Mouse (Mus musculus): ENCODE data around the gene Pgrmc1. TPM values are rescaled to one million over a fixed set of nuclear protein-coding genes. Genes with fewer than 3 reads are reported as not detected.

Gene Pgrmc1
- polyA plus RNA-seq, 1 experiment from 2014 or later, result 230 TPM

DNA sequence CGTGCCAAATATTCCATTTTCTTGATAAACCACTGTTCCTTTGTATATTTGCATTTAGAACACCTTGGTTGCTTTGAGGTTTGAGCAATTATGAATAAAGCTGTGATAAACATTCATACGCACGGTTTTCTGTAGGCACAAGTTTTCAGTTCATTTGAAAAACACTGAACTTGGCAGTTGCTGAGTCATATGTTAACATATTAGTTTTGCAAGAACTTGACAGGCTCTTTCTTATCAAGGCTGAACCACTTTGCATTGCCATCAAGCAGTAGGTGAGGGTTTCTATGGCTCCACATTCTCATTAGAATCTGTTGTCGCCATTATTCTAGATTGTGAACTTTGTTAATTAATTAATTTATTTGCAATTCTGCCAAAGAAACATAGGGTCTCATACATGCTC is 37.8 kb upstream of the Pgrmc1 start:
- no peak for ATAC-seq
- TF ChIP-seq CTCF (IDR thresholded peaks at IDR 0.05; ENCODE audit: low read depth), result no peak
- Histone ChIP-seq H3K4me3 (ENCODE audit: low read depth, low read length) (no peak overlapping the region), H3K27ac (ENCODE audit: low read depth, low read length) (no peak overlapping the region), H3K36me3 (ENCODE audit: control insufficient read depth, insufficient read depth) (no peaks in the 10 kb centered on the region), H3K4me1 (replicated peaks; ENCODE audit: control insufficient read depth, insufficient read depth, low read length) (no peaks in the 10 kb centered on the region), H3K9ac (ENCODE audit: low read depth, low read length) (no peak overlapping the region), H3K9me3 (ENCODE audit: control insufficient read depth) (no peaks in the 10 kb centered on the region), H3K4me2 (replicated peaks; ENCODE audit: low read depth) (no peak overlapping the region), H3K27me3 (replicated peaks; ENCODE audit: control insufficient read depth, insufficient read depth, low read length) (no peaks in the 10 kb centered on the region)
- 69% methylated on average over 4 of the region's 4 CpGs for WGBS

DNA sequence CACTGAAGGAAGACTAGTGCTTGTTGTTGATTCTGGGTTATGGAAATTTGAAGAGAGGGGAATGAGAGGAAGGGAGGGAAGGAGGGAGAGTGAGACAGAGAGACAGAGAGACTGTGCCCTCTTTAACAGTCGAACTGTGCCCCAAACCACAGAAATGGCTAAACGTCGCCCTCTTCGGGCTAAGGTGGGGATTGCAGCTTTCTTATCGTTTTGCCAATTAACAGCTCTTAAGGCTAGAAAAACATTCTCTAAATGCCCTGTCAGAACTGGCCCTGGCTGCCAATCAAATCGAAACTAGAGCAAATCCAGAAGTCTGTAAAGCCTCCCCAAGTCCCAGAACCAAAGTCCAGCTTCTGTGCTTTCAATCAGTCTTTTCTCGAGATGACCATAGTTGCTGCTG is 36.4 kb upstream of the Pgrmc1 start:
- Histone ChIP-seq H3K4me1 (replicated peaks; ENCODE audit: control insufficient read depth, insufficient read depth, low read length) (no peaks in the 10 kb centered on the region), H3K9ac (ENCODE audit: low read depth, low read length) (no peak overlapping the region), H3K4me3 (ENCODE audit: low read depth, low read length) (no peak overlapping the region), H3K36me3 (ENCODE audit: control insufficient read depth, insufficient read depth) (no peaks in the 10 kb centered on the region), H3K9me3 (ENCODE audit: control insufficient read depth) (no peaks in the 10 kb centered on the region), H3K27ac (ENCODE audit: low read depth, low read length) (no peak overlapping the region), H3K27me3 (replicated peaks; ENCODE audit: control insufficient read depth, insufficient read depth, low read length) (no peaks in the 10 kb centered on the region), H3K4me2 (replicated peaks; ENCODE audit: low read depth) (peak overlapping the region; percentile 24; the same call in 1 of the 2 replicates)
- no peak for ATAC-seq
- 19% methylated on average over 7 of the region's 7 CpGs for WGBS
- TF ChIP-seq CTCF (IDR thresholded peaks at IDR 0.05; ENCODE audit: low read depth), result peak; percentile 82

DNA sequence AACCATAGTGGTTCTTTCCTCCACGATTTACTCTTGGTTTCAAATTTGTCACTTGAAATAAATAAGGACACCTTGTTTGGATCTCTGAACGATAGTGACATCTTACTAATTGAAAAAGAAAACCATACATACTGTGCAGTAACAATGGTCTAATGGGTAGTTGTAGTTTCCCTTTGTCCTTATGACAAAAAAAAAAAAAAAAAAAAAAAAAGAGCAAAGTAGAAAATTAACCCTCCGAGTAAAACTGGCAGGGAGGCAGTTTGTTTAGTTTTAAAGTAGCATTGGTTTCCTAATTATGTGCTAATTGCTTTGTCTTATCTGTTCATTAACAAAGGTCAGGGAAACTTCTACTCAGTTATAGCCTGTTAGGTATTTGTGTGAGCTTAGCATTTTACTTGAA is 35.9 kb upstream of the Pgrmc1 start:
- no peaks in the 10 kb centered on the region for H3K36me3 ChIP-seq (ENCODE audit: control insufficient read depth, insufficient read depth)
- no peak overlapping the region for H3K9ac ChIP-seq (ENCODE audit: low read depth, low read length)
- ATAC-seq, result no peak
- no peak for TF ChIP-seq CTCF (IDR thresholded peaks at IDR 0.05; ENCODE audit: low read depth)
- H3K27me3 ChIP-seq (replicated peaks; ENCODE audit: control insufficient read depth, insufficient read depth, low read length), result no peaks in the 10 kb centered on the region
- H3K4me1 ChIP-seq (replicated peaks; ENCODE audit: control insufficient read depth, insufficient read depth, low read length), result no peaks in the 10 kb centered on the region
- H3K27ac ChIP-seq (ENCODE audit: low read depth, low read length), result no peak overlapping the region
- no peak overlapping the region for H3K4me3 ChIP-seq (ENCODE audit: low read depth, low read length)
- H3K4me2 ChIP-seq (replicated peaks; ENCODE audit: low read depth), result peak overlapping the region; percentile 24; the same call in 1 of the 2 replicates
- no peaks in the 10 kb centered on the region for H3K9me3 ChIP-seq (ENCODE audit: control insufficient read depth)
- 28% methylated on average over 3 of the region's 3 CpGs for WGBS

DNA sequence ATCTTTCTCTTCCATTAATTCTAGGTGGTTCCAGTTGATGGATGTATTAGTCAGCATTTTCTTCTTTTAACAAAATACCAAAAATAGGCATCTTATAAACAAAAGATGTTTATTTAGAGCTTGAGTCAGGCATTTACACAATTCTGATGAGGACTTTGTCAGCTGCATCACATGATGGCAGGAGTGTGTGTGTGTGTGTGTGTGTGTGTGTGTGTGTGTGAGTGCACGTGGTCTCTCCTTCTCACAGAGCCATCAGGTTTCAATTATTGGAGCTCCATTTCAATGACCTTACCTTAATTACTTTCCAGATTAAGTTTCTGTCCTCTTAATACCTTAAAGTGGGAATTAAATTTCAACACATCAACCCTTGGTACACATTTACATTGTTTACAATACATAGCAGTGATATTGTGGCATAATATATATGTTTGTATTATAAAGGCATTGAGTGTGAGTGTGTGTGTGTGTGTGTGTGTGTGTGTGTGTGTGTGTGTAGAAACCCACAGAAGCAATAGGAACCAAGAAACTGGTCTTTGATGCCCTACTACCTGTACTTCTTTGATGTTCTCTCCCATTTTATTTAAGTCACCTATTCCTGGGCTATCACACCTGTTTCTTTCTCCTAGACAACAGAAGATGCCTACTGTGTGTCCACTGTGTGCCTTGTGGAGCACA is 11.2 kb upstream of the Pgrmc1 start:
- no peak for ATAC-seq
- H3K4me1 ChIP-seq (replicated peaks; ENCODE audit: control insufficient read depth, insufficient read depth, low read length), result no peaks in the 10 kb centered on the region
- H3K27me3 ChIP-seq (replicated peaks; ENCODE audit: control insufficient read depth, insufficient read depth, low read length), result no peaks in the 10 kb centered on the region
- no peaks in the 10 kb centered on the region for H3K36me3 ChIP-seq (ENCODE audit: control insufficient read depth, insufficient read depth)
- H3K4me3 ChIP-seq (ENCODE audit: low read depth, low read length), result no peak overlapping the region
- H3K27ac ChIP-seq (ENCODE audit: low read depth, low read length), result no peak overlapping the region
- no peaks in the 10 kb centered on the region for H3K9me3 ChIP-seq (ENCODE audit: control insufficient read depth)
- no peak overlapping the region for H3K9ac ChIP-seq (ENCODE audit: low read depth, low read length)
- 72% methylated on average over 1 of the region's 1 CpGs for WGBS
- H3K4me2 ChIP-seq (replicated peaks; ENCODE audit: low read depth), result no peak overlapping the region
- no peak for TF ChIP-seq CTCF (IDR thresholded peaks at IDR 0.05; ENCODE audit: low read depth)

DNA sequence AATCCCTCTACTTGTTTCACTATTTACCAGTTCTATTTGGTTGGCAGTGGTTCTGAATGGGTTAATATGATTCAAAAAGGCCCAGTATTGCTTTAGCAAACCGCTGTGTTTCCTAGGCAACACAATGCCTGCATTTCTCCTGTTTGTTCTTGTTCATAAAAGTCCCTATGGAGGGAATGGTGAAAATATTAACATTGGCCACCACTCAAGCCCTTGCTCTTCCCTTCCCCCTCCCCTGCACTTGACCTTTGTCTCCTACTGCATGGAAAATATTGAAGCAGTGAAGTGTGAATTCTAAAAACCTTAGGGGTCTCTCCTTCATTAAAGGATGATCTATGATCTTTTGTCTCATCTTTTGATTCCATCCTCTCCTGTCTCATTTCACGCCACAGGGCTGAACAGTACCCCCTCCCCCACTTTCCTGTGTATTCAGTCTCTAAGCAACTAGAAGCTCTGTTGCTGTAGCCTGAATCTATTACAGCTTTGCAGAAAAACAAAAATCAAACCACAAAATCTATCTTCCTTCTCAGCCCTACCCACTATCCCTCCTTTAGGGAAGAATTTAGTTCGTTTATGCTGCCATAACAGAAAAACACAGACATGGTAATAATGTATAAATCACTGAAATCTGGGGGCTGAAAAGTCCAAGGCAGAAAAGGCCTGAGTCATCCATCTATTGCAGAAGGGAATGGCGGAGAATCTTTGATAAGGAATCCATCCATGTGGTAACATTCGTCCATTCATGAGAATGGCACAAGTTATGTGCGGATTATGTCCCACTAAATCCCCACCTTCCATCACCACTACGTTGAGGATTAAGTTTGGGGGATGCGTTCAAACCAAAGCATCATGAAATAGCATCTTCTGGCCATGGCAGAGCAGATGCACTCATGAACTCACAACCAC is 10.4 kb upstream of the Pgrmc1 start:
- TF ChIP-seq CTCF (IDR thresholded peaks at IDR 0.05; ENCODE audit: low read depth), result no peak
- no peak for ATAC-seq
- Histone ChIP-seq H3K4me3 (ENCODE audit: low read depth, low read length) (no peak overlapping the region), H3K27me3 (replicated peaks; ENCODE audit: control insufficient read depth, insufficient read depth, low read length) (no peaks in the 10 kb centered on the region), H3K4me1 (replicated peaks; ENCODE audit: control insufficient read depth, insufficient read depth, low read length) (no peaks in the 10 kb centered on the region), H3K9me3 (ENCODE audit: control insufficient read depth) (no peaks in the 10 kb centered on the region), H3K9ac (ENCODE audit: low read depth, low read length) (no peak overlapping the region), H3K36me3 (ENCODE audit: control insufficient read depth, insufficient read depth) (no peaks in the 10 kb centered on the region), H3K4me2 (replicated peaks; ENCODE audit: low read depth) (no peak overlapping the region), H3K27ac (ENCODE audit: low read depth, low read length) (no peak overlapping the region)
- 66% methylated on average over 8 of the region's 8 CpGs for WGBS

DNA sequence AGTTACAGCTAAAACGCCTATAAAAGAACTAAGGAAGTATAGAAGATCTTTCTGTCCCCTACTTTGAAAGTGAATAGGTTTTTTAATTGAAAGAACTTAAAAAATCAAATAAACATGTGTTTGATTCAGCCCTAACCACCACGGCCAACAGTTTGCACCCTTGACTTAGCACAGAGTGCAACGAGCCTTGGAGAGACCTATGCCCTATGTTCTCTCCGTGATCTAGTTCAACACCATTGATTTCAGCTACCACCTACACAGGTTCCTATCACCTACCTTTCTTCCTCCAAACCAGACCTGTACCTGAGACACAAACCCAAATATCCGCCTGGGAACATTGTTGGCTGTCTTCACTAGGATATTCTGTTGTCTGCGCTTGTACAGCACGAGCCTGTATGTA is 7.7 kb upstream of the Pgrmc1 start:
- Histone ChIP-seq H3K27me3 (replicated peaks; ENCODE audit: control insufficient read depth, insufficient read depth, low read length) (no peaks in the 10 kb centered on the region), H3K27ac (ENCODE audit: low read depth, low read length) (no peak overlapping the region), H3K4me2 (replicated peaks; ENCODE audit: low read depth) (no peak overlapping the region), H3K4me1 (replicated peaks; ENCODE audit: control insufficient read depth, insufficient read depth, low read length) (no peaks in the 10 kb centered on the region), H3K36me3 (ENCODE audit: control insufficient read depth, insufficient read depth) (no peaks in the 10 kb centered on the region), H3K4me3 (ENCODE audit: low read depth, low read length) (no peak overlapping the region), H3K9ac (ENCODE audit: low read depth, low read length) (no peak overlapping the region), H3K9me3 (ENCODE audit: control insufficient read depth) (no peaks in the 10 kb centered on the region)
- TF ChIP-seq CTCF (IDR thresholded peaks at IDR 0.05; ENCODE audit: low read depth), result no peak
- no peak for ATAC-seq
- 85% methylated on average over 7 of the region's 7 CpGs for WGBS

All from intestine, postnatal 0 days (tissue).